Mouse (Mus musculus): Measurements from ENCODE around the gene Gm28171.
"Not testable (repeated sequence)": the region's sequence is repeated elsewhere in the genome, so short reads cannot be mapped to it uniquely, and the experiment has no call there.

Gm28171 gene

DNA sequence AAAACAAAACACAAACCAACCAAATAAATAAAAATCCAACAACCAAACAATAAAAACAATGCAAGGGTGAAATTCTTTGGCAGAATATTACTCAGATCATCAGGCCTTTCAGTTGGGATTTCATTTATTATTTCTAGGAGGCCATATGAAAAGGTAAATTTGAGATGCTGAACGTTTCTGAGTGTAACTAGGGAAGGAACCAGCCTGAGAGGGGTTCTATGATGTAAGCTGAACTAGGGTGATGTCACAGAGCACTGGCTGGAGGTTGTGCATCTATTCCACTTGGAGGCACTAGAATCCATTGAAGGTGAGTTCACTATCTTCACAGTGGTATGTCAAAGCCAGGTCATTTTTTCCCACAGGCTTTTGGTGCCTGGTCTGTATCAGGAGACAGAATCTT lies at the start of gene Gm28171:
Gm28171 (plus strand) TSS at position 301 of the 400 bp plus-strand sequence.
- not testable (repeated sequence) for DNase-seq (ENCODE audit: low spot score)
